Mouse (Mus musculus) kidney, postnatal 0 days (tissue): Measurements from ENCODE around the gene Cdk16. TPM values are rescaled to one million over a fixed set of nuclear protein-coding genes. Genes with fewer than 3 reads are reported as not detected.
A peak's percentile ranks its signal among the peaks of the same experiment; 100 is the strongest.

Source experiments
- ATAC-seq: fragments of 200-750 bp; cut with Nextera tagmentation; replicated peaks from 2 replicates; pipeline ENCODE4 v1.8.0; 2017; ENCODE audit warnings: low read depth, moderate number of reproducible peaks, moderate TSS enrichment, moderate library complexity; ENCODE audit not compliant: low FRiP score
- DNase-seq: peaks from one replicate; pipeline ENCODE4 v3.0.0-alpha.2; 2016; ENCODE audit warnings: low spot score
- H3K27ac ChIP-seq: fragments of 300-500 bp; sonication (generic); 2 replicates; pipeline ENCODE4 v1.5.1; 2014; ENCODE audit warnings: mild to moderate bottlenecking
- H3K27me3 ChIP-seq: fragments of 300-500 bp; sonication (generic); 2 replicates; pipeline ENCODE4 v1.6.1; 2014; ENCODE audit warnings: low read length, mixed read lengths; ENCODE audit not compliant: insufficient read depth
- H3K36me3 ChIP-seq: fragments of 300-500 bp; sonication (generic); 2 replicates; pipeline ENCODE4 v1.6.1; 2014; ENCODE audit warnings: low read length, mixed read lengths; ENCODE audit not compliant: insufficient read depth
- H3K4me1 ChIP-seq: fragments of 300-500 bp; sonication (generic); replicated peaks from 2 replicates; pipeline ENCODE4 v1.6.1; 2014; ENCODE audit warnings: antibody characterized with exemption, low read length, mixed read lengths; ENCODE audit not compliant: insufficient read depth
- H3K4me2 ChIP-seq: fragments of 300-500 bp; sonication (generic); 2 replicates; pipeline ENCODE4 v1.6.1; 2014; ENCODE audit warnings: mild to moderate bottlenecking, low read length, moderate library complexity, mixed read lengths
- H3K4me3 ChIP-seq: fragments of 300-500 bp; sonication (generic); replicated peaks from 2 replicates; pipeline ENCODE4 v1.5.1; 2014; ENCODE audit warnings: low read depth, low read length
- H3K9ac ChIP-seq: fragments of 300-500 bp; sonication (generic); 2 replicates; pipeline ENCODE4 v1.6.1; 2014; ENCODE audit warnings: low read depth, low read length
- H3K9me3 ChIP-seq: fragments of 300-500 bp; sonication (generic); replicated peaks from 2 replicates; pipeline ENCODE4 v1.6.1; 2016; ENCODE audit warnings: low read length, inconsistent platforms, mixed read lengths
- CTCF ChIP-seq: IDR thresholded peaks from 2 replicates; pipeline ENCODE4 v1.5.1; 2016; ENCODE audit warnings: antibody characterized with exemption, low read depth, mild to moderate bottlenecking, moderate library complexity
- WGBS: fragments of 180-500 bp; shearing (Covaris S2); extraction: QIAGEN DNeasy Blood & Tissue Kit; methylation state at CpG from one replicate; pipeline ENCODE4 v1.1.7; 2014; 5-methylcytosine and 5-hydroxymethylcytosine counted together
- polyA plus RNA-seq: library from polyadenylated mRNA; unstranded; fragments of >200 nt; fragmentation: Nextera tagmentation; extraction: Ambion mirVana; gene quantifications from 2 replicates; pipeline ENCODE4 v1.2.1, GENCODE M21; 2015

The Cdk16 gene
- polyA plus RNA-seq, 1 experiment from 2014 or later, result 81.6 TPM

GRCm38 (mm10) chrX:20662317-20662715, 25.4 kb upstream of the Cdk16 start:
- peak; percentile 19; the same call in 1 of the 2 replicates for ATAC-seq
- no peak overlapping the region for H3K27ac ChIP-seq
- 37% methylated on average over 5 of the region's 5 CpGs for WGBS

GRCm38 (mm10) chrX:20662716-20663443, 24.9 kb upstream of the Cdk16 start:
- H3K36me3 ChIP-seq, result no peaks in the 10 kb centered on the region
- H3K9me3 ChIP-seq, result no peaks in the 10 kb centered on the region
- H3K4me3 ChIP-seq, result peak overlapping the region; percentile 57
- peak overlapping the region; percentile 58 for H3K4me2 ChIP-seq
- H3K27ac ChIP-seq, result peak overlapping the region; percentile 82
- peak; percentile 93 for DNase-seq
- peak; percentile 74 for TF ChIP-seq CTCF
- 34% methylated on average over 28 of the region's 28 CpGs for WGBS
- no peaks in the 10 kb centered on the region for H3K27me3 ChIP-seq
- H3K4me1 ChIP-seq, result no peaks in the 10 kb centered on the region
- H3K9ac ChIP-seq, result peak overlapping the region; percentile 79
- ATAC-seq, result peak; percentile 91

More at GRCm38 (mm10) chrX:20662317-20662715, 25.4 kb upstream of the Cdk16 start:
- no peak for DNase-seq
- no peak for TF ChIP-seq CTCF
- H3K4me3 ChIP-seq, result no peak overlapping the region
- H3K4me2 ChIP-seq, result no peak overlapping the region
- H3K4me1 ChIP-seq, result no peaks in the 10 kb centered on the region
- H3K27me3 ChIP-seq, result no peaks in the 10 kb centered on the region
- H3K9me3 ChIP-seq, result no peaks in the 10 kb centered on the region
- no peak overlapping the region for H3K9ac ChIP-seq
- no peaks in the 10 kb centered on the region for H3K36me3 ChIP-seq

DNA sequence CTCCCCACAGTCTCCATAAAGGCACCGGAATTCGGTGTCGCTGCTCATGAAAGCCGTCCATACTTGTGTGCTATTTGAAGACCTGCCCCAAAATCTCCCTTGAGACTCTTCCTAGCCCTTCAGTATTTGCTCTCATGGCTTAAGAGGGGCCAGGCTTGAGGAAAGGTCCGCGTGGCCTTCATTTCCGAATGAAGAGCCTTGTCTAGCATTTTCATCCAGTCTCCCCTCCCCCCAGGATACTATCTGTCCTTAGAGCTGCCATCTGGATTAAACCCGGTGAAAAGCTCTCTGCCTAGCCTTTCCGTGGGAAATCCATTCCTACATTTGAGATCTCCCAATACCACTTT, 24.3 kb upstream of the Cdk16 start:
- peak overlapping the region; percentile 82 for H3K27ac ChIP-seq
- no peak for TF ChIP-seq CTCF
- 23% methylated on average over 9 of the region's 9 CpGs for WGBS
- ATAC-seq (no peak), DNase-seq (peak; percentile 24)
- H3K4me2 ChIP-seq, result peak overlapping the region; percentile 58
- 0 out of 2 replicates have a peak, but pooled peaks cover 2% of the 10 kb centered on the region for H3K36me3 ChIP-seq
- H3K27me3 ChIP-seq, result no peaks in the 10 kb centered on the region
- H3K4me1 ChIP-seq, result no peaks in the 10 kb centered on the region
- H3K9ac ChIP-seq, result peak overlapping the region; percentile 79
- peak overlapping the region; percentile 57 for H3K4me3 ChIP-seq
- no peaks in the 10 kb centered on the region for H3K9me3 ChIP-seq

DNA sequence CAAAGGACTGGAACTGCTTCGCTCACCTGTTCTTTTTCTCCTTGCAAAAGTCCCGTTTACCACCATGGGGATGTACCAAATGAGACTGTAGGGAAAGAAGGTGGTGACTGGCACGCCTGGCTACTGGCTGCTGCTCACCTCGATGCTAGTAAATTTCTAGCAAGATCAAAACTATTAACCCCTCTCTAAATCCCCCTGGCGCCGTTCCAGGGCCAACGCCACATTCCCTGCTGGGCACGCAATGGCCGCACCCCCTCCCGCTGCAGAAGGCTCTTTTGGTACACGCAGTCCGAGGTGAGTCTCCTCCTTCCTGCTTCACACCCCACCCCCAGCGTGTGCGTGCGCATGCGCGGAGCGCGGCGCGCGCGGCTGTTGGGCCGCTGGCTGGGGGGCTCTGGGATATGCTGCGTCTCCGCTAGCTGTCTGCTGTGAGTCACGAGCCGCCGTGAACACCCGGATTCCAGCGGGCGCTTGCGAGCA, 354 bp downstream of the Cdk16 start:
- peak; percentile 84 for DNase-seq
- H3K4me1 ChIP-seq, result no peaks in the 10 kb centered on the region
- H3K9me3 ChIP-seq, result no peaks in the 10 kb centered on the region
- H3K4me2 ChIP-seq, result peak overlapping the region; percentile 63
- peak overlapping the region; percentile 96 for H3K27ac ChIP-seq
- 29% methylated on average over 33 of the region's 33 CpGs for WGBS
- H3K27me3 ChIP-seq, result no peaks in the 10 kb centered on the region
- peak; percentile 90 for ATAC-seq
- peak overlapping the region; percentile 86 for H3K9ac ChIP-seq
- no peak for TF ChIP-seq CTCF
- no peaks in the 10 kb centered on the region for H3K36me3 ChIP-seq
- H3K4me3 ChIP-seq, result peak overlapping the region; percentile 67

GRCm38 (mm10) chrX:20688615-20689014, 861 bp downstream of the Cdk16 start:
- Histone ChIP-seq H3K27ac (peak overlapping the region; percentile 96), H3K4me1 (no peaks in the 10 kb centered on the region), H3K4me2 (peak overlapping the region; percentile 63), H3K9me3 (no peaks in the 10 kb centered on the region), H3K4me3 (peak overlapping the region; percentile 67), H3K9ac (peak overlapping the region; percentile 86), H3K27me3 (no peaks in the 10 kb centered on the region), H3K36me3 (0 out of 2 replicates have a peak, but pooled peaks cover under 1% of the 10 kb centered on the region)
- peak; percentile 50 for ATAC-seq
- 30% methylated on average over 9 of the region's 35 CpGs for WGBS
- peak; percentile 59 for DNase-seq
- TF ChIP-seq CTCF, result no peak; the same call in 1 of the 2 replicates

- Histone ChIP-seq H3K4me1 (no peaks in the 10 kb centered on the region), H3K9ac (no peak overlapping the region), H3K9me3 (no peaks in the 10 kb centered on the region), H3K27ac (no peak overlapping the region), H3K4me2 (no peak overlapping the region), H3K27me3 (no peaks in the 10 kb centered on the region), H3K36me3 (peaks cover 18% of the 10 kb centered on the region; the same call in 1 of the 2 replicates), H3K4me3 (no peak overlapping the region)
- ATAC-seq (no peak), DNase-seq (no peak)
- no peak for TF ChIP-seq CTCF
- 48% methylated on average over 3 of the region's 3 CpGs for WGBS
Observed at GRCm38 (mm10) chrX:20691566-20691965, 3.8 kb downstream of the Cdk16 start.
